7 mouse cellular contexts compared by ENCODE assay signal in the genomic region with DNA sequence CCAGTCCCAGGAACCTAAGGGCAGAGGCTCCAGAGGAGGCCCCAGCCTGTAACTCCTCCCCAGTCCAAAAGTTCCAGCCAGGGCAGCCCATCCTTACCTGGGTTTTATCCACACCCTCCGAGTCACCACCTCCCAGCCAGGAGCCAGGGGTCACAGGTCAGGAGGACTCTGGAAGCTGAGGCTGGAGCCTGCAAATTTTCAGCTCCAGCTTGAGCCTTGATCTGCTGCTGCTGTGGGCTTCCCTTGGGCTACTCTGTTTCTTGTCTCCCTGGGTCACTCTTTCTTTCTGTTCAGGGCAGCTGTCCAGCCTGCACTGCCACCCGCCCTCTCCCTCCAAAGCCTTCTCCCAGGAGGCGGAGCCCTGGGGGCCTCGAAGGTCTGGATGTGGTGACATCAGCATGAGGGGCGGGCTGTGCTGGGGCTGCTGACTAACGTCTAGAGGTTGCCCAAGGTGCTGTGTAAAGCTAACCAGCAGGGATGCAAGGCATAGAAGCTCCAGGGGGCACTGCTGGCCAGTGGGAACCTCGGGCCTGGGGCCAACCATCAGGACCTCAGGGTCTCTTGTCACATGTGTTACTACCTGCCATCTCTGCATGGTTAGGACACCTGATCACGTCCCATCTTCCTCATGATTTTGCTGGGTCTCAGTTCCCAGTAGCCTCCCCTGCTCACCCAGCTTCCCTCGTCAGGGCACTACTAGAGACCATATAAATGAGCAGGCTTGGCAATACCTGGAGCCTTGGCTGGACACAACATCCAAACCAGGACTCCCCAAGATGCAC. TPM values are rescaled to one million over a fixed set of nuclear protein-coding genes. Genes with fewer than 3 reads are reported as not detected.
DNase-seq lines count a peak whose midpoint lies in the region; ATAC-seq and TF ChIP-seq lines count a peak whose summit lies in the region.

A gene (minus strand): TSS at position 346 of the 782 bp plus-strand sequence.

- peak within 1 kb of the TSS; percentile 34 to 59; a peak in 3 of 4 replicates for H3K4me3 ChIP-seq in ES-E14 (ENCODE audit: insufficient read depth in 1 of 2, low read depth in 1 of 2, low read length in 2 of 2, poor library complexity in 1 of 2, severe bottlenecking in 1 of 2)
- H3K4me3 ChIP-seq in embryonic facial prominence, embryonic 14.5 days (ENCODE audit: low read depth, low read length): peak within 1 kb of the TSS; percentile 26
- H3K4me3 ChIP-seq in hindbrain, embryonic 15.5 days: peak within 1 kb of the TSS; percentile 23
- peak within 1 kb of the TSS; percentile 13 for H3K4me3 ChIP-seq in limb, embryonic 14.5 days (replicated peaks; ENCODE audit: low read length)
- H3K4me3 ChIP-seq in neural tube, embryonic 14.5 days (ENCODE audit: low read depth, low read length): peak within 1 kb of the TSS; percentile 9; the same call in 1 of the 2 replicates

- in situ Hi-C loops in ES-E14 (cut with MboI; ENCODE audit: low sequenced_read_pairs in 2 of 2, unreplicated experiment in 2 of 2): loop anchor here (5.0 to 10.0 kb wide), 2 partner anchors 367 to 375 kb away; no protein-coding TSS in a partner anchor

- H3K4me2 ChIP-seq in embryonic facial prominence, embryonic 14.5 days (ENCODE audit: low read depth, low read length): peak within 1 kb of the TSS; percentile 56
- H3K4me2 ChIP-seq in hindbrain, embryonic 15.5 days: peak within 1 kb of the TSS; percentile 55
- peak within 1 kb of the TSS; percentile 47 for H3K4me2 ChIP-seq in limb, embryonic 14.5 days (replicated peaks; ENCODE audit: low read depth, low read length, severe bottlenecking)
- H3K4me2 ChIP-seq in neural tube, embryonic 14.5 days (ENCODE audit: low read depth, low read length): peak within 1 kb of the TSS; percentile 44

- no peak for TF ChIP-seq POLR2A in limb, embryonic 14.5 days (IDR thresholded peaks at IDR 0.05; ENCODE audit: borderline replicate concordance, extremely low read depth, insufficient read depth, insufficient read length)

- H3K27ac ChIP-seq in ES-E14 (ENCODE audit: insufficient read depth, low read depth, low read length, poor library complexity, severe bottlenecking): no peak within 1 kb of the TSS
- no peak within 1 kb of the TSS for H3K27ac ChIP-seq in embryonic facial prominence, embryonic 14.5 days (replicated peaks; ENCODE audit: low read depth, low read length)
- H3K27ac ChIP-seq in hindbrain, embryonic 15.5 days (replicated peaks): no peak within 1 kb of the TSS
- no peak within 1 kb of the TSS for H3K27ac ChIP-seq in limb, embryonic 14.5 days (replicated peaks; ENCODE audit: low read depth, low read length)
- no peak within 1 kb of the TSS for H3K27ac ChIP-seq in neural tube, embryonic 14.5 days (ENCODE audit: low read depth, low read length)

- H3K4me1 ChIP-seq in ES-E14 (ENCODE audit: control insufficient read depth in 2 of 2, insufficient read depth in 2 of 2, low read length in 2 of 2, poor library complexity in 1 of 2): peaks cover 0 to 5% of the 10 kb centered on the region in 2 experiments; a peak in 1 of 4 replicates
- peaks cover 4% of the 10 kb centered on the region; the same call in 1 of the 2 replicates for H3K4me1 ChIP-seq in embryonic facial prominence, embryonic 14.5 days (ENCODE audit: control insufficient read depth, insufficient read depth, low read length)
- H3K4me1 ChIP-seq in hindbrain, embryonic 15.5 days (replicated peaks): peaks cover 13% of the 10 kb centered on the region
- H3K4me1 ChIP-seq in limb, embryonic 14.5 days (ENCODE audit: control insufficient read depth, insufficient read depth, low read length): no peaks in the 10 kb centered on the region
- H3K4me1 ChIP-seq in neural tube, embryonic 14.5 days (ENCODE audit: control insufficient read depth, insufficient read depth, low read length): no peaks in the 10 kb centered on the region

- ATAC-seq in embryonic facial prominence, embryonic 14.5 days (ENCODE audit: low read depth): 0 out of 2 replicates have a peak, but pooled peaks have one; percentile 19
- peak; percentile 24; the same call in 1 of the 2 replicates for ATAC-seq in hindbrain, embryonic 15.5 days (ENCODE audit: low FRiP score, low read depth)
- ATAC-seq in limb, embryonic 14.5 days (ENCODE audit: low FRiP score, low read depth): no peak
- ATAC-seq in neural tube, embryonic 14.5 days (ENCODE audit: low read depth): peak; percentile 1; the same call in 1 of the 2 replicates

- H3K27me3 ChIP-seq in embryonic facial prominence, embryonic 14.5 days (replicated peaks; ENCODE audit: control insufficient read depth, insufficient read depth, low read length): no peaks in the 10 kb centered on the region
- no peaks in the 10 kb centered on the region for H3K27me3 ChIP-seq in hindbrain, embryonic 15.5 days
- H3K27me3 ChIP-seq in limb, embryonic 14.5 days (ENCODE audit: control insufficient read depth, insufficient read depth, low read length): no peaks in the 10 kb centered on the region
- no peaks in the 10 kb centered on the region for H3K27me3 ChIP-seq in neural tube, embryonic 14.5 days (ENCODE audit: control insufficient read depth, insufficient read depth, low read length)

- H3K36me3 ChIP-seq in ES-E14 (ENCODE audit: control insufficient read depth, insufficient read depth, low read length, poor library complexity, severe bottlenecking): peaks cover 3% of the 10 kb centered on the region; the same call in 1 of the 2 replicates
- no peaks in the 10 kb centered on the region for H3K36me3 ChIP-seq in embryonic facial prominence, embryonic 14.5 days (ENCODE audit: control insufficient read depth, insufficient read depth, low read length)
- H3K36me3 ChIP-seq in hindbrain, embryonic 15.5 days: 0 out of 2 replicates have a peak, but pooled peaks cover 2% of the 10 kb centered on the region
- no peaks in the 10 kb centered on the region for H3K36me3 ChIP-seq in limb, embryonic 14.5 days (ENCODE audit: control insufficient read depth, insufficient read depth, low read length)
- H3K36me3 ChIP-seq in neural tube, embryonic 14.5 days (ENCODE audit: control insufficient read depth, insufficient read depth, low read length): no peaks in the 10 kb centered on the region

- peak within 1 kb of the TSS; percentile 33; the same call in 1 of the 2 replicates for H3K9ac ChIP-seq in ES-E14 (ENCODE audit: insufficient read depth, low read depth, low read length, poor library complexity, severe bottlenecking)
- peak within 1 kb of the TSS; percentile 34; the same call in 1 of the 2 replicates for H3K9ac ChIP-seq in embryonic facial prominence, embryonic 14.5 days (ENCODE audit: low read depth, low read length)
- peak within 1 kb of the TSS; percentile 32; the same call in 1 of the 2 replicates for H3K9ac ChIP-seq in hindbrain, embryonic 15.5 days
- no peak within 1 kb of the TSS for H3K9ac ChIP-seq in limb, embryonic 14.5 days (ENCODE audit: low read depth, low read length, severe bottlenecking)
- no peak within 1 kb of the TSS for H3K9ac ChIP-seq in neural tube, embryonic 14.5 days (replicated peaks; ENCODE audit: low read depth, low read length)

- 32% methylated on average over 9 of the region's 9 CpGs for WGBS in embryonic facial prominence, embryonic 14.5 days
- WGBS in hindbrain, embryonic 15.5 days: 36% methylated on average over 9 of the region's 9 CpGs
- 29% methylated on average over 9 of the region's 9 CpGs for WGBS in limb, embryonic 14.5 days
- 36% methylated on average over 9 of the region's 9 CpGs for WGBS in neural tube, embryonic 14.5 days

- DNase-seq in 416B (ENCODE audit: low read depth): peak; percentile 72
- no peak for DNase-seq in ES-E14 (ENCODE audit: low read depth, low spot score)
- no peak for DNase-seq in embryonic facial prominence, embryonic 14.5 days (ENCODE audit: low spot score)
- no peak for DNase-seq in limb, embryonic 14.5 days (ENCODE audit: low spot score)
- no peak for DNase-seq in urinary bladder, postnatal 10 days (ENCODE audit: low spot score)

- H3K9me3 ChIP-seq in ES-E14 (ENCODE audit: control insufficient read depth, insufficient read depth, low read depth, low read length): no peaks in the 10 kb centered on the region
- no peaks in the 10 kb centered on the region for H3K9me3 ChIP-seq in embryonic facial prominence, embryonic 14.5 days (ENCODE audit: control insufficient read depth, low read length)
- H3K9me3 ChIP-seq in hindbrain, embryonic 15.5 days: no peaks in the 10 kb centered on the region
- no peaks in the 10 kb centered on the region for H3K9me3 ChIP-seq in limb, embryonic 14.5 days (ENCODE audit: control insufficient read depth, low read length)
- no peaks in the 10 kb centered on the region for H3K9me3 ChIP-seq in neural tube, embryonic 14.5 days (ENCODE audit: control insufficient read depth, low read length)

TF ChIP-seq in ES-E14, 5 proteins besides CTCF, POLR2A, EP300 and RAD21:
- TF ChIP-seq ZNF384 (IDR thresholded peaks at IDR 0.05; ENCODE audit: low read depth, low read length): no peak
- TF ChIP-seq MAFK (IDR thresholded peaks at IDR 0.05; ENCODE audit: insufficient read depth, low read depth, low read length): no peak
- TF ChIP-seq ZC3H11A (IDR thresholded peaks at IDR 0.05; ENCODE audit: borderline replicate concordance, low read depth, low read length): no peak
- no peak for TF ChIP-seq CHD2 (IDR thresholded peaks at IDR 0.05; ENCODE audit: low read depth, low read length)
- no peak for TF ChIP-seq HCFC1 (IDR thresholded peaks at IDR 0.05; ENCODE audit: borderline replicate concordance, insufficient read depth, low read length)

RNA-seq across cellular contexts. Expression of the gene that starts here (rescaled TPM):
- 1.8 and 2.1 TPM in 2 replicates for total RNA-seq in ES-E14 (2012; rRNA removed)
- polyA plus RNA-seq in embryonic facial prominence, embryonic 14.5 days (2014; fragmentation: Nextera tagmentation; extraction: Ambion mirVana): 9.2 and 10.1 TPM in 2 replicates
- 16.6 and 19.3 TPM in 2 replicates for polyA plus RNA-seq in hindbrain, embryonic 15.5 days (2015; fragmentation: Nextera tagmentation; extraction: Ambion mirVana)
- 18.1 and 24.0 TPM in 2 replicates for polyA plus RNA-seq in limb, embryonic 14.5 days (2012; rRNA removed)
- 8.1 and 11.3 TPM in 2 replicates for polyA plus RNA-seq in limb, embryonic 14.5 days (2014; fragmentation: Nextera tagmentation; extraction: Ambion mirVana)
- polyA plus RNA-seq in neural tube, embryonic 14.5 days (2014; fragmentation: Nextera tagmentation; extraction: Ambion mirVana): 22.1 and 24.2 TPM in 2 replicates

Comparison
In these comparisons a context has a peak if more than half of its experiments do, and no peak if none do; other contexts are left out.
1. H3K9ac ChIP-seq: peak in ES-E14 (single experiment), embryonic facial prominence, embryonic 14.5 days (single experiment) and hindbrain, embryonic 15.5 days (single experiment); none in limb, embryonic 14.5 days (single experiment) and neural tube, embryonic 14.5 days (single experiment).
2. Peak in every context shown above with its lines, with median percentiles within 50 percentile points of each other: H3K4me3 ChIP-seq and H3K4me2 ChIP-seq.